8 mouse cellular contexts compared by ENCODE assay signal in the genomic region with DNA sequence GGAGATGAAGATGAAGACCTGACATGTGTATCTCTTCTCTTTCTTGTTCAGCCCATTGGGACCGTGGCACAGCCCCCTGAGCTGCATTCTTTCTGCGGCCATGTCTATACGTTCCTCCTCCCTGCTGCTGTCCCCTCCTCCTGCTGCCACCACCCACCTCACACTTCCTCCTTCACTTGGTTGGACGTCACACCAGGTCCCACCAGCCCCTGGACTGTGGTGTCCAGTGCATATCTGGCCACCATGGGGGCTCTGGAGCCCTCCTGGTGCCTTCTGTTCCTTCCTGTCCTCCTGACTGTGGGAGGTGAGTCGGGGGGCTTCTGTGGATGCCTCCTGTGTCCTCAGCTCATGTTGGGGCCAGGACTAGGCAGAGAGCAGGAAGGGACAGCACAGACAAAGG. TPM values are rescaled to one million over a fixed set of nuclear protein-coding genes. Genes with fewer than 3 reads are reported as not detected.
DNase-seq lines count a peak whose midpoint lies in the region; ATAC-seq and TF ChIP-seq lines count a peak whose summit lies in the region.

A gene (plus strand): TSS at position 165 of the 400 bp plus-strand sequence.

- H3K9ac ChIP-seq in neural tube, embryonic 11.5 days (ENCODE audit: low read length) = no peak within 1 kb of the TSS
- H3K9ac ChIP-seq in hindbrain, postnatal 0 days (replicated peaks; ENCODE audit: low read length) = no peak within 1 kb of the TSS
- no peak within 1 kb of the TSS for H3K9ac ChIP-seq in lung, embryonic 14.5 days

- H3K9me3 ChIP-seq in neural tube, embryonic 11.5 days (ENCODE audit: control insufficient read depth, low read length) = no peaks in the 10 kb centered on the region
- no peaks in the 10 kb centered on the region for H3K9me3 ChIP-seq in hindbrain, postnatal 0 days (ENCODE audit: low read length)
- no peaks in the 10 kb centered on the region; the same call in 1 of the 2 replicates for H3K9me3 ChIP-seq in lung, embryonic 14.5 days (ENCODE audit: low read depth, low read length)

- H3K27ac ChIP-seq in neural tube, embryonic 11.5 days (ENCODE audit: low read depth, low read length) = no peak within 1 kb of the TSS
- H3K27ac ChIP-seq in hindbrain, postnatal 0 days = no peak within 1 kb of the TSS
- no peak within 1 kb of the TSS for H3K27ac ChIP-seq in lung, embryonic 14.5 days (ENCODE audit: low read depth)

- 71% methylated on average over 5 of the region's 5 CpGs for WGBS in neural tube, embryonic 11.5 days
- WGBS in hindbrain, postnatal 0 days = 69% methylated on average over 5 of the region's 5 CpGs
- 61% methylated on average over 5 of the region's 5 CpGs for WGBS in lung, embryonic 14.5 days

- no peak for TF ChIP-seq CTCF in hindbrain, postnatal 0 days (IDR thresholded peaks at IDR 0.05; ENCODE audit: low read depth)
- TF ChIP-seq CTCF in lung, embryonic 14.5 days (IDR thresholded peaks at IDR 0.05; ENCODE audit: low read depth) = no peak

- H3K4me2 ChIP-seq in neural tube, embryonic 11.5 days (ENCODE audit: low read depth) = no peak within 1 kb of the TSS
- no peak within 1 kb of the TSS for H3K4me2 ChIP-seq in hindbrain, postnatal 0 days (ENCODE audit: low read depth, low read length)
- H3K4me2 ChIP-seq in lung, embryonic 14.5 days = no peak within 1 kb of the TSS

- H3K27me3 ChIP-seq in neural tube, embryonic 11.5 days (ENCODE audit: control insufficient read depth, insufficient read depth, low read length) = no peaks in the 10 kb centered on the region
- H3K27me3 ChIP-seq in hindbrain, postnatal 0 days (ENCODE audit: insufficient read depth, low read length) = no peaks in the 10 kb centered on the region
- H3K27me3 ChIP-seq in lung, embryonic 14.5 days (ENCODE audit: insufficient read depth, low read length) = no peaks in the 10 kb centered on the region

- no peak for ATAC-seq in neural tube, embryonic 11.5 days (ENCODE audit: insufficient read depth, low FRiP score, low TSS enrichment)
- no peak for ATAC-seq in erythroblast, adult 5-6 weeks (replicated peaks; ENCODE audit: low FRiP score, poor library complexity, severe bottlenecking)
- ATAC-seq in hindbrain, postnatal 0 days = no peak
- ATAC-seq in lung, embryonic 14.5 days (ENCODE audit: insufficient read depth) = no peak

- no peak for DNase-seq in neural tube, embryonic 11.5 days (ENCODE audit: low spot score)
- DNase-seq in neural tube, embryonic 10.5 days (ENCODE audit: extremely low spot score, low spot score) = no peak
- DNase-seq in hindbrain, postnatal 0 days (ENCODE audit: low spot score) = no peak
- DNase-seq in lung, embryonic 14.5 days = no peak
- peak; percentile 48 to 76 for DNase-seq in spleen, postnatal 4 days (ENCODE audit: low spot score in 2 of 2)
- DNase-seq in embryo, embryonic 10.5 days (ENCODE audit: low spot score) = no peak
- no peak for DNase-seq in adipocyte (ENCODE audit: low spot score)

- H3K36me3 ChIP-seq in neural tube, embryonic 11.5 days (ENCODE audit: control insufficient read depth, insufficient read depth, low read length) = no peaks in the 10 kb centered on the region
- no peaks in the 10 kb centered on the region for H3K36me3 ChIP-seq in hindbrain, postnatal 0 days (ENCODE audit: insufficient read depth, low read length)
- no peaks in the 10 kb centered on the region for H3K36me3 ChIP-seq in lung, embryonic 14.5 days (ENCODE audit: insufficient read depth)

- no peak within 1 kb of the TSS for H3K4me3 ChIP-seq in neural tube, embryonic 11.5 days (ENCODE audit: low read depth, low read length)
- H3K4me3 ChIP-seq in hindbrain, postnatal 0 days (ENCODE audit: low read length) = no peak within 1 kb of the TSS
- H3K4me3 ChIP-seq in lung, embryonic 14.5 days (ENCODE audit: low read depth, low read length) = no peak within 1 kb of the TSS

- no peaks in the 10 kb centered on the region for H3K4me1 ChIP-seq in neural tube, embryonic 11.5 days (ENCODE audit: control insufficient read depth, insufficient read depth, low read length)
- no peaks in the 10 kb centered on the region for H3K4me1 ChIP-seq in hindbrain, postnatal 0 days (ENCODE audit: insufficient read depth, low read length)
- H3K4me1 ChIP-seq in lung, embryonic 14.5 days (ENCODE audit: insufficient read depth) = no peaks in the 10 kb centered on the region

RNA-seq across cellular contexts. Expression of the gene that starts here (rescaled TPM):
- 17.8 and 17.9 TPM in 2 replicates for polyA plus RNA-seq in neural tube, embryonic 11.5 days (2014; fragmentation: Nextera tagmentation; extraction: Ambion mirVana)
- total RNA-seq in erythroblast, adult 5-6 weeks (2015; ENCODE audit: low replicate concordance) = 315 and 361 TPM in 2 replicates
- total RNA-seq in erythroblast, adult 5-6 weeks (2017; ENCODE audit: low replicate concordance) = 122 and 140 TPM in 2 replicates
- total RNA-seq in hindbrain, postnatal 0 days (2014; rRNA removed) = 37.3 and 59.9 TPM in 2 replicates
- 50.3 and 56.1 TPM in 2 replicates for polyA plus RNA-seq in hindbrain, postnatal 0 days (2015; fragmentation: Nextera tagmentation; extraction: Ambion mirVana)
- 46.0 and 46.8 TPM in 2 replicates for polyA plus RNA-seq in lung, embryonic 14.5 days (2014; fragmentation: Nextera tagmentation; extraction: Ambion mirVana)

Comparison
In these comparisons a context has a peak if more than half of its experiments do, and no peak if none do; other contexts are left out.
1. DNase-seq: peak in spleen, postnatal 4 days (2 of 2); none in neural tube, embryonic 11.5 days (single experiment), neural tube, embryonic 10.5 days (single experiment), hindbrain, postnatal 0 days (single experiment), lung, embryonic 14.5 days (single experiment), embryo, embryonic 10.5 days (single experiment) and adipocyte (single experiment).